Mouse (Mus musculus) midbrain, embryonic 16.5 days (tissue): ENCODE results near the gene Mmadhc. TPM values are rescaled to one million over a fixed set of nuclear protein-coding genes. Genes with fewer than 3 reads are reported as not detected.

Source experiments
- ATAC-seq: fragments of 200-750 bp; cut with Nextera tagmentation; 2 replicates; pipeline ENCODE4 v1.8.0; 2017; ENCODE audit warnings: moderate TSS enrichment
- H3K27ac ChIP-seq: fragments of 300-500 bp; sonication (generic); 2 replicates; pipeline ENCODE4 v1.5.1; 2014; ENCODE audit warnings: mild to moderate bottlenecking, low read length, mixed read lengths
- H3K27me3 ChIP-seq: fragments of 300-500 bp; sonication (generic); 2 replicates; pipeline ENCODE4 v1.6.1; 2014; ENCODE audit warnings: low read depth, low read length, mixed read lengths; ENCODE audit not compliant: control insufficient read depth, insufficient read depth
- H3K36me3 ChIP-seq: fragments of 300-500 bp; sonication (generic); 2 replicates; pipeline ENCODE4 v1.6.1; 2014; ENCODE audit warnings: mild to moderate bottlenecking, low read length, moderate library complexity, mixed read lengths; ENCODE audit not compliant: control insufficient read depth, insufficient read depth
- H3K4me1 ChIP-seq: fragments of 300-500 bp; sonication (generic); 2 replicates; pipeline ENCODE4 v1.6.1; 2014; ENCODE audit warnings: mild to moderate bottlenecking, low read length, mixed read lengths; ENCODE audit not compliant: control insufficient read depth, insufficient read depth
- H3K4me2 ChIP-seq: fragments of 300-500 bp; sonication (generic); 2 replicates; pipeline ENCODE4 v1.6.1; 2014; ENCODE audit warnings: mild to moderate bottlenecking, low read length, mixed read lengths
- H3K4me3 ChIP-seq: fragments of 300-500 bp; sonication (generic); 2 replicates; pipeline ENCODE4 v1.5.1; 2014; ENCODE audit warnings: low read depth, mild to moderate bottlenecking, low read length, moderate library complexity, mixed read lengths
- H3K9ac ChIP-seq: fragments of 300-500 bp; sonication (generic); 2 replicates; pipeline ENCODE4 v1.6.1; 2014; ENCODE audit warnings: low read depth, low read length, mixed read lengths
- H3K9me3 ChIP-seq: fragments of 300-500 bp; sonication (generic); replicated peaks from 2 replicates; pipeline ENCODE4 v1.6.1; 2014; ENCODE audit warnings: mild to moderate bottlenecking, low read length, mixed read lengths; ENCODE audit not compliant: control insufficient read depth, poor library complexity, severe bottlenecking
- WGBS: fragments of 180-500 bp; shearing (Covaris S2); extraction: QIAGEN DNeasy Blood & Tissue Kit; methylation state at CpG from one replicate; pipeline ENCODE4 v1.1.7; 2014; 5-methylcytosine and 5-hydroxymethylcytosine counted together
- polyA plus RNA-seq: library from polyadenylated mRNA; unstranded; fragments of >200 nt; fragmentation: Nextera tagmentation; extraction: Ambion mirVana; gene quantifications from 2 replicates; pipeline ENCODE4 v1.2.1, GENCODE M21; 2015

Gene Mmadhc
- 126 TPM in 2 replicates for polyA plus RNA-seq

- Histone ChIP-seq H3K27ac (peak within 1 kb of the TSS; percentile 91), H3K4me2 (peak within 1 kb of the TSS; percentile 87), H3K4me1 (peaks cover 24% of the 10 kb centered on the region), H3K36me3 (0 out of 2 replicates have a peak, but pooled peaks cover under 1% of the 10 kb centered on the region), H3K9ac (peak within 1 kb of the TSS; percentile 95), H3K4me3 (peak within 1 kb of the TSS; percentile 75), H3K27me3 (no peaks in the 10 kb centered on the region), H3K9me3 (no peaks in the 10 kb centered on the region)
- under 1% methylated on average over 51 of the region's 58 CpGs for WGBS
- ATAC-seq: peak; percentile 97
Measured at GRCm38 (mm10) chr2:50296109-50296986, at the start of gene Mmadhc. TSS of gene Mmadhc (minus strand) at chr2:50296801.

- no peak for ATAC-seq
- WGBS: 87% methylated on average over 8 of the region's 8 CpGs
- H3K36me3 ChIP-seq: no peaks in the 10 kb centered on the region
- no peak overlapping the region for H3K4me2 ChIP-seq
- H3K9me3 ChIP-seq: no peaks in the 10 kb centered on the region
- no peak overlapping the region for H3K9ac ChIP-seq
- no peak overlapping the region for H3K4me3 ChIP-seq
- no peak overlapping the region for H3K27ac ChIP-seq
- H3K27me3 ChIP-seq: no peaks in the 10 kb centered on the region
- no peaks in the 10 kb centered on the region for H3K4me1 ChIP-seq
Measured at GRCm38 (mm10) chr2:50343598-50343997, 47.0 kb upstream of the Mmadhc start.

- no peaks in the 10 kb centered on the region for H3K9me3 ChIP-seq
- H3K4me3 ChIP-seq: no peak overlapping the region
- H3K4me2 ChIP-seq: no peak overlapping the region
- H3K36me3 ChIP-seq: no peaks in the 10 kb centered on the region
- no peak overlapping the region for H3K9ac ChIP-seq
- no peaks in the 10 kb centered on the region for H3K4me1 ChIP-seq
- no peak for ATAC-seq
- H3K27me3 ChIP-seq: no peaks in the 10 kb centered on the region
- 84% methylated on average over 3 of the region's 3 CpGs for WGBS
- no peak overlapping the region for H3K27ac ChIP-seq
Measured at GRCm38 (mm10) chr2:50339061-50339460, 42.5 kb upstream of the Mmadhc start.

- Histone ChIP-seq H3K27me3 (no peaks in the 10 kb centered on the region), H3K4me2 (no peak overlapping the region), H3K4me3 (no peak overlapping the region), H3K27ac (no peak overlapping the region), H3K4me1 (no peaks in the 10 kb centered on the region), H3K36me3 (no peaks in the 10 kb centered on the region), H3K9me3 (no peaks in the 10 kb centered on the region), H3K9ac (no peak overlapping the region)
- 58% methylated on average over 1 of the region's 1 CpGs for WGBS
- no peak for ATAC-seq
Measured at GRCm38 (mm10) chr2:50337596-50337995, 41.0 kb upstream of the Mmadhc start.

GRCm38 (mm10) chr2:50331716-50332270 lies 35.2 kb upstream of the Mmadhc start:
- Histone ChIP-seq H3K4me1 (no peaks in the 10 kb centered on the region; the same call in 1 of the 2 replicates), H3K9ac (no peak overlapping the region), H3K9me3 (no peaks in the 10 kb centered on the region), H3K36me3 (no peaks in the 10 kb centered on the region), H3K4me3 (no peak overlapping the region), H3K27ac (no peak overlapping the region), H3K4me2 (no peak overlapping the region), H3K27me3 (no peaks in the 10 kb centered on the region)
- WGBS: 40% methylated on average over 5 of the region's 5 CpGs
- ATAC-seq: no peak

- Histone ChIP-seq H3K27ac (no peak overlapping the region), H3K36me3 (no peaks in the 10 kb centered on the region), H3K9ac (no peak overlapping the region), H3K4me2 (no peak overlapping the region), H3K27me3 (no peaks in the 10 kb centered on the region), H3K4me1 (no peaks in the 10 kb centered on the region; the same call in 1 of the 2 replicates), H3K9me3 (no peaks in the 10 kb centered on the region), H3K4me3 (no peak overlapping the region)
- ATAC-seq: no peak
- WGBS: 83% methylated on average over 4 of the region's 4 CpGs
Measured at GRCm38 (mm10) chr2:50328181-50328580, 31.6 kb upstream of the Mmadhc start.

GRCm38 (mm10) chr2:50324799-50325198 lies 28.2 kb upstream of the Mmadhc start:
- Histone ChIP-seq H3K9ac (no peak overlapping the region), H3K36me3 (no peaks in the 10 kb centered on the region), H3K4me1 (no peaks in the 10 kb centered on the region), H3K9me3 (no peaks in the 10 kb centered on the region), H3K27ac (no peak overlapping the region), H3K4me2 (no peak overlapping the region), H3K4me3 (no peak overlapping the region), H3K27me3 (no peaks in the 10 kb centered on the region)
- ATAC-seq: no peak
- WGBS: 89% methylated on average over 7 of the region's 7 CpGs

GRCm38 (mm10) chr2:50306663-50307320 lies 10.2 kb upstream of the Mmadhc start:
- Histone ChIP-seq H3K27ac (peak overlapping the region; percentile 20; the same call in 1 of the 2 replicates), H3K4me3 (no peak overlapping the region), H3K27me3 (no peaks in the 10 kb centered on the region), H3K36me3 (no peaks in the 10 kb centered on the region), H3K4me2 (peak overlapping the region; percentile 16), H3K9ac (no peak overlapping the region), H3K9me3 (no peaks in the 10 kb centered on the region), H3K4me1 (peaks cover 7% of the 10 kb centered on the region; the same call in 1 of the 2 replicates)
- 39% methylated on average over 9 of the region's 9 CpGs for WGBS
- ATAC-seq: peak; percentile 89
